Mouse (Mus musculus) Muller cell, postnatal 12 days (primary cell): ENCODE results near the gene Adora1.
"Not testable (repeated sequence)": the region's sequence is repeated elsewhere in the genome, so short reads cannot be mapped to it uniquely, and the experiment has no call there.

Experiments used
- DNase-seq: peaks from one replicate; pipeline ENCODE4 v3.0.0-alpha.2; 2015; ENCODE audit errors: inconsistent ontology term

Adora1 gene

GRCm38 (mm10) chr1:134235391-134235921 lies at the start of gene Adora1:
TSS of gene Adora1 (minus strand) at chr1:134235431.
- DNase-seq, result no peak

GRCm38 (mm10) chr1:134283108-134283507 lies 47.9 kb upstream of the Adora1 start:
- no peak for DNase-seq

GRCm38 (mm10) chr1:134282342-134282741 lies 47.1 kb upstream of the Adora1 start:
- no peak for DNase-seq

- no peak for DNase-seq
Measured at GRCm38 (mm10) chr1:134281563-134281962, 46.3 kb upstream of the Adora1 start.

GRCm38 (mm10) chr1:134280174-134280573 lies 44.9 kb upstream of the Adora1 start:
- DNase-seq, result no peak

GRCm38 (mm10) chr1:134276823-134277222 lies 41.6 kb upstream of the Adora1 start:
- peak; percentile 73 for DNase-seq

- DNase-seq, result no peak
Measured at GRCm38 (mm10) chr1:134275616-134276464, 40.6 kb upstream of the Adora1 start.

- DNase-seq, result no peak
Measured at GRCm38 (mm10) chr1:134274483-134274920, 39.3 kb upstream of the Adora1 start.

GRCm38 (mm10) chr1:134273493-134274395 lies 38.5 kb upstream of the Adora1 start:
- no peak for DNase-seq

GRCm38 (mm10) chr1:134272754-134273250 lies 37.6 kb upstream of the Adora1 start:
- no peak for DNase-seq

- DNase-seq, result no peak
Measured at GRCm38 (mm10) chr1:134270026-134270425, 34.8 kb upstream of the Adora1 start.

- no peak for DNase-seq
Measured at GRCm38 (mm10) chr1:134265797-134266196, 30.6 kb upstream of the Adora1 start.

- no peak for DNase-seq
Measured at GRCm38 (mm10) chr1:134264341-134264740, 29.1 kb upstream of the Adora1 start.

GRCm38 (mm10) chr1:134249681-134250080 lies 14.4 kb upstream of the Adora1 start:
- not testable (repeated sequence) for DNase-seq

GRCm38 (mm10) chr1:134246590-134246989 lies 11.4 kb upstream of the Adora1 start:
- peak; percentile 31 for DNase-seq

GRCm38 (mm10) chr1:134245004-134245717 lies 9.9 kb upstream of the Adora1 start:
- no peak for DNase-seq

GRCm38 (mm10) chr1:134243948-134244914 lies 9.0 kb upstream of the Adora1 start:
- peak; percentile 91 for DNase-seq

- no peak for DNase-seq
Measured at GRCm38 (mm10) chr1:134243505-134243904, 8.3 kb upstream of the Adora1 start.

- no peak for DNase-seq
Measured at GRCm38 (mm10) chr1:134242286-134242685, 7.1 kb upstream of the Adora1 start.

- DNase-seq, result no peak
Measured at GRCm38 (mm10) chr1:134241298-134241697, 6.1 kb upstream of the Adora1 start.
